Mouse (Mus musculus): ENCODE measurements at regions not wholly inside any gene's neighbourhood (a gene's known extent, or its start where the extent isn't known, plus 50 kb on each side); places are given as distances from the start of the nearest gene placed in this dataset.

- TF ChIP-seq KAT2A (conservative IDR thresholded peaks at IDR 0.05; ENCODE audit: low read depth, low read length), result no peak
- no peak for TF ChIP-seq TCF12 (IDR thresholded peaks at IDR 0.05; ENCODE audit: low read depth, low read length)
- TF ChIP-seq CTCF (IDR thresholded peaks at IDR 0.05 in 2 of 3, conservative IDR thresholded peaks at IDR 0.05 in 1 of 3; ENCODE audit: control insufficient read depth in 1 of 3, insufficient read depth in 1 of 3, low read depth in 2 of 3, low read length in 3 of 3, poor library complexity in 1 of 3, severe bottlenecking in 1 of 3), result no peak
- no peak for TF ChIP-seq POLR2A (IDR thresholded peaks at IDR 0.05; ENCODE audit: control insufficient read depth in 1 of 2, insufficient read depth in 1 of 2, low read depth in 1 of 2, low read length in 2 of 2, poor library complexity in 1 of 2)
- no peak for TF ChIP-seq GATA1 (IDR thresholded peaks at IDR 0.05; ENCODE audit: low read depth, low read length)
- TF ChIP-seq ZNF384 (IDR thresholded peaks at IDR 0.05; ENCODE audit: low read depth, low read length), result no peak
- no peak for TF ChIP-seq POLR2AphosphoS5 (IDR thresholded peaks at IDR 0.05; ENCODE audit: borderline replicate concordance, low read depth, low read length)
- TF ChIP-seq RCOR1 (IDR thresholded peaks at IDR 0.05; ENCODE audit: low read depth, low read length), result no peak
- no peak for TF ChIP-seq EP300 (IDR thresholded peaks at IDR 0.05; ENCODE audit: low read depth in 1 of 2, low read length in 2 of 2)
- TF ChIP-seq TBP (IDR thresholded peaks at IDR 0.05; ENCODE audit: low read depth, low read length), result no peak
- TF ChIP-seq GABPA (IDR thresholded peaks at IDR 0.05; ENCODE audit: low read depth, low read length), result no peak
- TF ChIP-seq MXI1 (IDR thresholded peaks at IDR 0.05; ENCODE audit: low read depth, low read length), result no peak
- TF ChIP-seq CHD2 (IDR thresholded peaks at IDR 0.05; ENCODE audit: low read length), result no peak
Measured at GRCm38 (mm10) chr14:62167090-62167489, 125.3 kb upstream of the Rnaseh2b start.

Data from MEL (cell line).